Mouse (Mus musculus) MN1 (cell line): Measurements from ENCODE around the gene Plekhm1.

Experiments
- DNase-seq: peaks from one replicate; pipeline ENCODE4 v3.0.0-alpha.2; 2016; ENCODE audit warnings: low spot score

Gene Plekhm1

DNA sequence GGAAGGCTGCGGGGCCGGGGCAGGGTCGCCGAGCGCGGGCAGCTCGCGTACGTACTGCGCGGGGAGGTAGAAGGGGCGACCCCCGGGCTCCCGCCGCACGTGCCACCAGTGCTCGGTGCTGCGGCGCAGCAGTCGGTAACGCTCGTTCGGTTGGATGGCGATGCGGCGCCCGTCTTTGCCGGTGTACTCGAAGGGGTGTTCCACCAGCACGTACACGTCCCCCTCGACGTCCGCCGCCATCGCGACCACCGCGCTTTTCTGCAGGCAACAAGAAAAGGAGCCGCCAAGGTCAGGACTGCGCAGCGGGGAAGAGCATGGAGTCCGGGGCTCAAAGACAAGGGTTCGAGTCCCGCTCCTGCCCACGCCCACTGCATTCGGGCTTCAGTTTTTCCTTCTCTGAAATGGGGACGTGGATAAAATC lies 51.8 kb downstream of the Plekhm1 start:
- no peak for DNase-seq

- no peak for DNase-seq
These were observed 52.4 kb downstream of the Plekhm1 start for GRCm38 (mm10) chr11:103359841-103360641.

DNA sequence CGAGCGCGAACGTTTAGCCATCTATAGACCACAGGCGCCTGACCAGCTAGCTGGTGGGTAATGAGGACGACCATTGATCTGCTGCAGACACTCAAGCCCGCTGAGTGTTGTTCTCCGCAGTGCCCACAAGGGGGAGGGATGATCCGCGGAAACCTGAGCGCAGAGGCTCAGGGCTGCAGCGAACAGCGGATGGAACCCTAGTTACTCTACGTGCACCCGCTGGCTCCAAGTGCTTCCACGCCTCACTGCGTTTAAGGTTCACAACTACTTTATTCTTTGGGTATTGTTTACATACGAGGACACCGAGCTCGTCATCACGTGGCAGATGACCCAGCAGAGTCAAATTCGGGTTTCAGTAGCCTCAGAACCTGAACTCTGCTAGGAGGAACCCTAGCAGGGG lies 53.4 kb downstream of the Plekhm1 start:
- no peak for DNase-seq

GRCm38 (mm10) chr11:103358316-103358715 lies 54.2 kb downstream of the Plekhm1 start:
- no peak for DNase-seq

DNA sequence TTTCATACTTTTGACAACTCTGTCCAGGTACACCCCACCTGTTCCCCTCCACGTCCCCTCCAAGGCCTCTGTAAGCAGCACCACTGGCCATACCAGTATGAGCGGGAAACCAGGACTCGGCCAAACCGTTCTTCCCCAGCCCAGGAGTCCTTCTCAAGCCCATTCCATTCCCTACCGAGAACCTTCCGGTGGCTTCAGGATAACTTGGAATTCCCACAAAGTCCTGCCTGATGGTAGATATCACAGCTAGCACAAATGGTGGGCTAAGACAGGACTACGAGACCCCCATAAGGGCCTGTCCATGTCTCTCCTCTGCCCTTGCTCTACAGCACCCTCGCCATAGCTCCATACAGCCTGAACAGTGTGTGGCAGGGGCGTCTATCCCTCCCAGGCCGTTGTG lies 54.8 kb downstream of the Plekhm1 start:
- no peak for DNase-seq

- DNase-seq = no peak
These were observed 55.4 kb downstream of the Plekhm1 start for GRCm38 (mm10) chr11:103356938-103357670.

DNA sequence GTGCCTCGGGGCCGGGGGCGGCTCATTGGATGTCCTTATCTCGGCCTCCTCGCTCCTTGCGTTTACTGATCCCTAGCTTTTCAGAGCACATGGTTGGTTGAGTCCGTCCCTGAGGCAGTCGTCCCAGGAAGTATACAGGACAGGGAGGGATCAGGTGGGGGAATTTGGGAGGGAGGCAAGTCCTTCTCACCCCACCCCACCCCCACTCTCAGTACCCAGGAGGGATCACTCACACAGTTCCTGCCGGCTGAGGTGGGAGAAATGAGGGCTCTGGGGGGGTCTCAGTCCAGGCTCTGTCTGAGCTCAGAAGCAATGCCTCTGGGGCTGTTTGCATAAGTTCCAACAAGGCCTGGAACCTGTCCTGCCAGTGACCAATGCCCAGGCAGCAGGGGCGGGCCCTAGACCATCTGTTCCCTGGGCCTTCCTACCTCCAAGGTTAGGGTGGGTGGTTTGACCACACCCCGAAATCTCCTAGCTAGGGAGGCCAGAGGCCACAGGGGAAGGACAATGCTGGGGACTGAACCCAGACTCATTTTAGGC lies 56.4 kb downstream of the Plekhm1 start:
- DNase-seq = no peak

DNA sequence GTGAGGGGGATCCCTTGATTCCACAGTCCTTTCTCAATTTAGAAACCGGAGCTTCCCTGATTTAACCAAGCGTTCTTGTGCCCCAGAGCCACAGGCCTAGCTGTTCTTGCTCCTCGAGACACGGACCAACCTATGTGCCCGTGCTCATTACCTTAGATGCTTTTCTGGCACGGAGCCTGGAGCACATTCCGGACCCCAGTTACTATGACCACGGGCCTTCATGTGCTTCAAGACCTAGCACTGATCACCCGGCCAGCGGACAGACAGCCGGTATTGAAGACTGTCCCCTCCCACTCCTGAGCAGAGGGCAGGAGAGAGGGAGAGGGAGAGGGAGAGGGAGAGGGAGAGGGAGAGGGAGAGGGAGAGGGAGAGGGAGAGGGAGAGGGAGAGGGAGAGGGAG lies 57.2 kb downstream of the Plekhm1 start:
- no peak for DNase-seq

GRCm38 (mm10) chr11:103354033-103354432 lies 58.5 kb downstream of the Plekhm1 start:
- no peak for DNase-seq

DNA sequence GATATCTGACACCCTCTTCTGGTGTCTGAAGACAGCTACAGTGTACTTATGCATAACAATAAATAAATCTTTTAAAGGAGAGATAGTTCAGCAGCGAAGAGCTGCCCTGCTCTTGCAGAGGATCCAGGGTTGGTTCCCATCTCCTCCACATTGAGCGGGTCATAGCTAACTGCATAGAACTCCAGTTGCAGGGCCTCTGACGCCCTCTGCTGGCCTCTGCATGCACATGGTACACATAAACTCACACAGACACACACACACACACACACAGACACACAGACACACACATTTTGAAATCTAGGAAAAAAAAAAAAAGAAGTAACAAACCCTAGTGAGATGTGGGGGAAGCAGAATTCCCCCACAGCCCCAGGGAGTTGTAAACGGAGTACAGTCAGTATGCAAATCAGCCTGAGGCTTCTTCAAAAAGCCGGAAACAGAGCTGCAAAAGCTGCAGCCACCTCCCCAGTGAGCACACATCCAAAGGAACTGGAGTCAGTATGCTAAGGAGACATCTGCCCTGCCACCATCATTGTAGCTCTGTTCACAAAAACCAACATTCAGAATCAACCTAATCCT lies 60.2 kb downstream of the Plekhm1 start:
- DNase-seq = no peak

GRCm38 (mm10) chr11:103350711-103351315 lies 61.7 kb downstream of the Plekhm1 start:
- DNase-seq = no peak

DNA sequence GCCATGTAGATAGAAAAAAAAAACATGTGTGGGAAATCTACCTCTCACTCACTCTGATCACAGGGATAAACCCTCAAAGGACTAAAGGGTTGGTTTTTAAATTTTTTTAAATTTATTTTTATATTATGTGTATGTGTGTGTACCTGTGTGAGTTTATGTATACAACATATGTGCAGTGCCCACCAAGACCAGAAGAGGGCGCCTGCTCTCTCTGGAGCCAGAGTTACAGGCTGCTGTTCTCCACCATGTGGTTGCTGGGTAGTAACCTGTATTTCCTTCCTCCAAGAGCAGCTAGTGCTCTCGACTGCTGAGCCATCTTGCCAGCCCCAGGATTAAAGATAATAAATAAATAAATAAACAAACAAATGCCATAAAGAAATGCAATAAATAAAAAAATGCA lies 62.8 kb downstream of the Plekhm1 start:
- no peak for DNase-seq

- peak; percentile 73 for DNase-seq
These were observed 65.8 kb downstream of the Plekhm1 start for GRCm38 (mm10) chr11:103346657-103347056.

GRCm38 (mm10) chr11:103346236-103346635 lies 66.3 kb downstream of the Plekhm1 start:
- peak; percentile 28 for DNase-seq

DNA sequence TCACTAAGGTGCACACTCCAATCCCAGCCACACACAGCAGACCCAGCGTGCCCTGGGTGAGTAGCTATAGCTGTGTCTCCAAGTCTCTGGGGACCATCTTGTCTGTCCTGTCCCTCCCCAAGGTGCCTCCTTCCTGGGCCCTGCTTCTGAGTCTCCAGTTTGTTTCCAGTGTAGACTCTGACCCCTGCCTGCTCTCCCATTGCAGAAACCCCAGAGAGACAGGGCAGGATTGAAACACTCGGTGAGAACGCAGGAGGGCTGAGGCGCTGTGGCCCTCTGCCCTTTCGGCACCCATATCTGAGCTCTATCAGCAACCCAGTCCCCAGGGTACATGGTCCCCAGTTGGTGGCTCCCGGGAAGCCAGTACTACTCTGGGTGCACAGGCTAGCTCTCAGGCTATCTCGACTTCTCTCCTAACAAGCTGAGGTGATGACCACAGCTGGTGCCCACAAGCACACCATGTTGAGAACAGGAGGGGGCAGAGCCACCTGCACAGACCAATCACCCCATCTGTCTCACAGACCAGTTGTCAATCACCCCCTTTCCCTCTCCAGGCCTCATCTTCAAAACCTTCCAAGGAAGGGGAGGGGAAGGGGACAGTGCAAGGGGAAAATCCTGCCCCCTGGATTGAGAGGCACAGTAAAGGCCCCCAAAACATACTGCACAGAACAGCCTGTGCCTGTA lies 66.9 kb downstream of the Plekhm1 start:
- no peak for DNase-seq

DNA sequence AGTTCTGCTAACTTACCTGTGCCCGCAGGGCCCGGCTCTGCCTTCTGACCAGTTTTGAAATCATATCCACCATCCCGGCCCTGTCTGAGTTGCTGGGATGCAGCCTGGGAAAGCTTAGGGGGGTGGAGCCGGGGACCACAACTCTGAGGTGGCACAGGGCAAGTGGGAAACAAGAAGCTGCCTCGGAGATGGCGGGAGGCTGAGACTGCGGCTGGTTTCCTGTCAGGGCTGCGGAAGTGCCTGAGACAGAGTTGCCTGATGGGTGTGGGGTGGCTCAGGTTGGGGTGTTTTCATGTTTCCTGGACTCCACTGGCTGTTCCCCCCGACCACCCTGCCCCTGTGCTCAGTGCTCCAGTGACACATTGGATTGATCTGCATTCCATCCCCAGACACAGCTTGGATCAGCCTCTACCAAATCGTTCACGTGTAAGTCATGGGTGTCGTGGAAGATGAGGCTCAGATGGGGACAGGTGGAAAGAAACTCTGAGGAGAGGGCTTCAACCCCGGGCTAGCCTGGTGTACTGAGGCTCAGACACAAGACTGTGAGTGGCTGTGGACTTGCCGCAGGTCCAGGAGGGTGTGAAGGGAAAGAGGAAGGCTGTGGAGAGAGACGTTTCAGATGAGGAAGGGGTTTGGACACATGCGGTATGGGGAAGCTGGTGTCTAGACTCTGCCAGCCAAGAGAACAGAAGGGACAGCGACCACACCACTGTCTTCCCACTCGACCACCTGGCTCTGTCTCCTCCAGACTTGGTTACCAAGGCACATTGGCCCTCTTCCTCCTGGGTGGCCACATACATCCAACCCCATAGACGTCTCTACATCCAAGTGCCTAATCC lies 67.8 kb downstream of the Plekhm1 start:
- no peak for DNase-seq

GRCm38 (mm10) chr11:103343881-103344280 lies 68.6 kb downstream of the Plekhm1 start:
- DNase-seq = no peak

GRCm38 (mm10) chr11:103343063-103343462 lies 69.4 kb downstream of the Plekhm1 start:
- no peak for DNase-seq

GRCm38 (mm10) chr11:103340677-103341076 lies 71.8 kb downstream of the Plekhm1 start:
- DNase-seq = no peak

GRCm38 (mm10) chr11:103340130-103340529 lies 72.4 kb downstream of the Plekhm1 start:
- DNase-seq = no peak
